14 mouse cellular contexts compared by ENCODE assay signal in genomic region chr8:12887772-12888435, GRCm38 (mm10).
"Had no signal": no experiment of that assay in that cellular context is flagged by ENCODE, and none has a peak within 500 bp of the region (broad histone marks: within the 10 kb centered on the region; RNA-seq: fewer than 3 reads in every experiment).

No protein-coding gene starts in this region.

- ATAC-seq: lung, postnatal 0 days; midbrain, embryonic 13.5 days had no signal

- H3K27ac ChIP-seq: left cerebral cortex, adult 2 months; limb, embryonic 10.5 days; liver, embryonic 15.5 days; midbrain, embryonic 13.5 days; neural tube, embryonic 12.5 days had no signal

- H3K4me3 ChIP-seq: left cerebral cortex, adult 2 months; limb, embryonic 10.5 days; liver, embryonic 15.5 days; midbrain, embryonic 13.5 days; neural tube, embryonic 12.5 days had no signal

- H3K4me1 ChIP-seq: limb, embryonic 10.5 days; liver, embryonic 15.5 days; midbrain, embryonic 13.5 days; neural tube, embryonic 12.5 days had no signal

- H3K27me3 ChIP-seq: midbrain, embryonic 13.5 days; neural tube, embryonic 12.5 days had no signal

- H3K4me2 ChIP-seq: liver, embryonic 11.5 days; liver, embryonic 15.5 days; midbrain, embryonic 13.5 days; neural tube, embryonic 12.5 days had no signal

- H3K36me3 ChIP-seq: limb, embryonic 10.5 days; liver, embryonic 15.5 days had no signal

- H3K9ac ChIP-seq: liver, embryonic 15.5 days; midbrain, embryonic 13.5 days; neural tube, embryonic 12.5 days had no signal

- DNase-seq: kidney, postnatal 25 days; lung, adult 2 months; lung, postnatal 36 days; right cerebral cortex, postnatal 4 days; spleen, adult 18-20 months; thymus, adult 18-20 months; thymus, postnatal 25 days had no signal

- H3K9me3 ChIP-seq: limb, embryonic 10.5 days; liver, embryonic 15.5 days; midbrain, embryonic 13.5 days; neural tube, embryonic 12.5 days had no signal
